Mouse (Mus musculus): ENCODE data around the gene Inhbc. TPM values are rescaled to one million over a fixed set of nuclear protein-coding genes. Genes with fewer than 3 reads are reported as not detected.
"Not testable (repeated sequence)": the region's sequence is repeated elsewhere in the genome, so short reads cannot be mapped to it uniquely, and the experiment has no call there.

Inhbc gene
- polyA plus RNA-seq, 1 experiment from 2014 or later, result not detected

DNA sequence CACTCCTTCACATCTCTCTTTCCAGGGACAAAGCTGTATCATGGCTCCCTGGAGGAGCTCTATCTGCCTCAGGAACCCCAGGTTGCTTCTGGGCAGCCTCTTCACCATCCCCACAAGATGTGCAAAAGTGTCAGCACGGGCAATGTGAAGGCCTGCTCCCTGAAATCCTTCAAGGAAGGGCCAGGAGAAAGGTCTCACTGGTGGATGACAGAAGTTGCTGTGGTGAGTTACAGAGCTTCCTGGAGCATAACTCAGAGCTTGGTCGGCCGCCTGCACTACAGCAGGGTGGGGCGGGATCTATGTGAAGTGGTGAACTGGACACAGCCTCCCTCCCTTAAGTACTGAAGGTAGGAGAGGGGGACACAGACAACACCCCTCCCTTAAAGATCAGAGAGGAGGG, 47.6 kb downstream of the Inhbc start:
- 75% methylated on average over 4 of the region's 4 CpGs for WGBS
- Histone ChIP-seq H3K4me2 (ENCODE audit: low read depth, low read length) (no peak overlapping the region; the same call in 1 of the 2 replicates), H3K9me3 (replicated peaks; ENCODE audit: control insufficient read depth, low read length) (no peaks in the 10 kb centered on the region), H3K27ac (replicated peaks; ENCODE audit: low read depth, low read length) (no peak overlapping the region), H3K36me3 (replicated peaks; ENCODE audit: control insufficient read depth, insufficient read depth, low read depth, low read length) (no peaks in the 10 kb centered on the region), H3K4me1 (ENCODE audit: control insufficient read depth, insufficient read depth, low read length) (peaks cover 6% of the 10 kb centered on the region), H3K4me3 (ENCODE audit: low read depth, low read length) (no peak overlapping the region), H3K9ac (replicated peaks; ENCODE audit: low read length) (no peak overlapping the region), H3K27me3 (ENCODE audit: control insufficient read depth, insufficient read depth, low read length) (peaks cover 20% of the 10 kb centered on the region)
- DNase-seq (ENCODE audit: low spot score) (no peak), ATAC-seq (replicated peaks; ENCODE audit: insufficient number of reproducible peaks, low FRiP score, low TSS enrichment, low read depth) (no peak)

DNA sequence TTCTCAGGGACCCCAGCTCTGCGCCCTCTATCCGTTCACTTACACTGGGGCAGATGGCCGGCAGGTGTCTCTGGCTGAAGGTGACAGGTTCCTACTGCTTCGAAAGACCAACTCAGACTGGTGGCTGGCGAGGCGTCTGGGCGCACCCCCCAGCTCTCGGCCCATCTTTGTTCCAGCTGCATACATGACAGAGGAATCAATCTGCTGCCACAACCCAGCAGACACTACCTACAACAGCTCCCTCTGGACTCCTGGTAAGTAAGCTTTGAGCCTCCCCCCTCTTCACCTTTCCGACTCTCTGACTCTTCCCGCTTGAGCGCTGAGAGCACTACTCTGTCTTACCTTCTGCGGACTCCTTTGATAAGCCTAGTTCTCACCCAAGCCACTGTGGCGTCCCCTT, 48.1 kb downstream of the Inhbc start:
- DNase-seq (ENCODE audit: low spot score), result no peak
- WGBS, result 64% methylated on average over 13 of the region's 13 CpGs
- no peak overlapping the region for H3K27ac ChIP-seq (replicated peaks; ENCODE audit: low read depth, low read length)

GRCm38 (mm10) chr10:127321621-127322020, 48.6 kb downstream of the Inhbc start, which contains the start of gene Arhgap9:
TSS of gene Arhgap9 (plus strand) at chr10:127321964.
- H3K27me3 ChIP-seq (ENCODE audit: control insufficient read depth, insufficient read depth, low read length), result peaks cover 11% of the 10 kb centered on the region
- H3K27ac ChIP-seq (replicated peaks; ENCODE audit: low read depth, low read length), result no peak within 1 kb of the TSS
- ATAC-seq (replicated peaks; ENCODE audit: insufficient number of reproducible peaks, low FRiP score, low TSS enrichment, low read depth), result no peak

More for the DNA sequence above, 48.1 kb downstream of the Inhbc start:
- H3K9me3 ChIP-seq (replicated peaks; ENCODE audit: control insufficient read depth, low read length), result no peaks in the 10 kb centered on the region
- H3K36me3 ChIP-seq (replicated peaks; ENCODE audit: control insufficient read depth, insufficient read depth, low read depth, low read length), result no peaks in the 10 kb centered on the region
- H3K4me1 ChIP-seq (ENCODE audit: control insufficient read depth, insufficient read depth, low read length), result peaks cover 6% of the 10 kb centered on the region
- H3K4me2 ChIP-seq (ENCODE audit: low read depth, low read length), result no peak overlapping the region; the same call in 1 of the 2 replicates
- ATAC-seq (replicated peaks; ENCODE audit: insufficient number of reproducible peaks, low FRiP score, low TSS enrichment, low read depth), result no peak
- H3K4me3 ChIP-seq (ENCODE audit: low read depth, low read length), result no peak overlapping the region
- H3K9ac ChIP-seq (replicated peaks; ENCODE audit: low read length), result no peak overlapping the region
- peaks cover 15% of the 10 kb centered on the region for H3K27me3 ChIP-seq (ENCODE audit: control insufficient read depth, insufficient read depth, low read length)

DNA sequence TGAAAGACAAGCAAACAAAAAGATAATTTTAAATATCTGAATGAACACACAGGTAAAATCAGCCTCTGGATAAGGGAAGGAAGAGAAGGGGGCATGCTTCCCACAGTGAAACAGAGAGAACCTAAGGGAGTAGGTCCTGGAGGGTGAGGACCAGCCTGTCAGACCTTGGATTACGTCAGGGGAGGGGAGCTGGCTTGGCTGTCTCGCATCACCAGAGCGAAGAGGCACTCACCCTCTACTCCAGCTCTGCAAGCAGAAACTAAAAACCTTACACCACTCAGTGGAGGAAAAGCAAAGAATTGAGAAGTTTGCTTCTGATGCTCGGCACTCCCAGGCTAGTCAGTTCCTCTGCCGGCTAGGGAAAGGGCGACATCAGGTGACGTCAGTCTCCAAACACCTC, 50.3 kb downstream of the Inhbc start:
- WGBS, result 75% methylated on average over 7 of the region's 7 CpGs
- no peaks in the 10 kb centered on the region for H3K9me3 ChIP-seq (replicated peaks; ENCODE audit: control insufficient read depth, low read length)
- H3K4me3 ChIP-seq (ENCODE audit: low read depth, low read length), result no peak overlapping the region
- no peak overlapping the region for H3K27ac ChIP-seq (replicated peaks; ENCODE audit: low read depth, low read length)
- DNase-seq (ENCODE audit: low spot score) (no peak), ATAC-seq (replicated peaks; ENCODE audit: insufficient number of reproducible peaks, low FRiP score, low TSS enrichment, low read depth) (no peak)
- no peaks in the 10 kb centered on the region for H3K4me1 ChIP-seq (ENCODE audit: control insufficient read depth, insufficient read depth, low read length)
- H3K27me3 ChIP-seq (ENCODE audit: control insufficient read depth, insufficient read depth, low read length), result no peaks in the 10 kb centered on the region
- no peak overlapping the region for H3K4me2 ChIP-seq (ENCODE audit: low read depth, low read length)
- no peaks in the 10 kb centered on the region for H3K36me3 ChIP-seq (replicated peaks; ENCODE audit: control insufficient read depth, insufficient read depth, low read depth, low read length)
- no peak overlapping the region for H3K9ac ChIP-seq (replicated peaks; ENCODE audit: low read length)

More at GRCm38 (mm10) chr10:127321621-127322020, 48.6 kb downstream of the Inhbc start, which contains the start of gene Arhgap9:
- DNase-seq (ENCODE audit: low spot score), result no peak
- Histone ChIP-seq H3K4me3 (ENCODE audit: low read depth, low read length) (no peak within 1 kb of the TSS), H3K4me2 (ENCODE audit: low read depth, low read length) (no peak within 1 kb of the TSS; the same call in 1 of the 2 replicates), H3K9ac (replicated peaks; ENCODE audit: low read length) (no peak within 1 kb of the TSS), H3K36me3 (replicated peaks; ENCODE audit: control insufficient read depth, insufficient read depth, low read depth, low read length) (no peaks in the 10 kb centered on the region), H3K4me1 (ENCODE audit: control insufficient read depth, insufficient read depth, low read length) (peaks cover 6% of the 10 kb centered on the region), H3K9me3 (replicated peaks; ENCODE audit: control insufficient read depth, low read length) (no peaks in the 10 kb centered on the region)
- WGBS, result 72% methylated on average over 3 of the region's 3 CpGs

DNA sequence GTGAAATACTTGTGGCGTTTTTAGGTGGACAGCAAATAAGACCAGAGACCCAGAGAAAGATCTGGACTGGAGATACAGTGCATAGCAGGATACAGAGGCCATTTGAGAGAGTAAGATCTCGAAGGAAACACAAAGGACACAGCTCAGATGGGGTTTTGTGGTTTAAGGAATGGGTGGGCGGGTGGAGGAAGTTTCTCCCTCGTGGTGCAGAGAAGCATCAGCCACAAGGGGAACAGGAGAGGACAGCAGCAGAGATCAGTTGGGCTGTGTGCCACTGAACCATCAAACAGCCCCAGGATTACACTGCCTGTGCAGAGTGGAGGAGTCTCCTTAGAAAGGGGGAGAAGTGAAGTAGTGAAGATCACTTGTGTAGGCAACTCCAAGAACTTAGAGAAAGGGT, 52.2 kb downstream of the Inhbc start:
- H3K9ac ChIP-seq (replicated peaks; ENCODE audit: low read length), result no peak overlapping the region
- no peak overlapping the region for H3K4me2 ChIP-seq (ENCODE audit: low read depth, low read length)
- 41% methylated on average over 4 of the region's 4 CpGs for WGBS
- H3K36me3 ChIP-seq (replicated peaks; ENCODE audit: control insufficient read depth, insufficient read depth, low read depth, low read length), result no peaks in the 10 kb centered on the region
- no peak for ATAC-seq (replicated peaks; ENCODE audit: insufficient number of reproducible peaks, low FRiP score, low TSS enrichment, low read depth)
- no peaks in the 10 kb centered on the region for H3K9me3 ChIP-seq (replicated peaks; ENCODE audit: control insufficient read depth, low read length)
- H3K27me3 ChIP-seq (ENCODE audit: control insufficient read depth, insufficient read depth, low read length), result no peaks in the 10 kb centered on the region
- DNase-seq (ENCODE audit: low spot score), result no peak
- H3K4me3 ChIP-seq (ENCODE audit: low read depth, low read length), result no peak overlapping the region
- no peak overlapping the region for H3K27ac ChIP-seq (replicated peaks; ENCODE audit: low read depth, low read length)
- H3K4me1 ChIP-seq (ENCODE audit: control insufficient read depth, insufficient read depth, low read length), result no peaks in the 10 kb centered on the region

DNA sequence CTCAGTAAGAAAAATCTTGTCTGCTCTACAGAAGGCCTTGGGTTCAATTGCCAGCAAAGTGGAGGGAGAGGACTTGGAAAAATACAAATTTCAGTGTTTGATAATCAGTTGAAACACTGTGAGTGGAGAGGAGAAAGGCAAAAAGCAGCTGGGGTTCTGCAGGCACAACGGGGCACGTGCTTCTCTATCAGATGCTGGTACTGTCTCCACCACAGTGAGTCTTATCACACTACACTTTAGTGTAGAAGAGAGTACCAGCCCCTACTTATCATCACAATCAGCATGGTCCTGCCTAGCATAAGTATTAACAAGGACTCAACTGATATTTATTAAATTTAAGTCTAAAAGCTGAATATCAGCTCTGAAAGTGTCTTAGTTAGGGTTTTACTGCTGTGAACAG, 53.0 kb downstream of the Inhbc start:
- Histone ChIP-seq H3K9ac (replicated peaks; ENCODE audit: low read length) (no peak overlapping the region), H3K27me3 (ENCODE audit: control insufficient read depth, insufficient read depth, low read length) (no peaks in the 10 kb centered on the region), H3K4me3 (ENCODE audit: low read depth, low read length) (no peak overlapping the region), H3K9me3 (replicated peaks; ENCODE audit: control insufficient read depth, low read length) (no peaks in the 10 kb centered on the region), H3K36me3 (replicated peaks; ENCODE audit: control insufficient read depth, insufficient read depth, low read depth, low read length) (no peaks in the 10 kb centered on the region), H3K4me1 (ENCODE audit: control insufficient read depth, insufficient read depth, low read length) (no peaks in the 10 kb centered on the region), H3K4me2 (ENCODE audit: low read depth, low read length) (no peak overlapping the region), H3K27ac (replicated peaks; ENCODE audit: low read depth, low read length) (no peak overlapping the region)
- WGBS, result 70% methylated on average over 2 of the region's 2 CpGs
- DNase-seq (ENCODE audit: low spot score) (no peak), ATAC-seq (replicated peaks; ENCODE audit: insufficient number of reproducible peaks, low FRiP score, low TSS enrichment, low read depth) (no peak)

- H3K36me3 ChIP-seq (replicated peaks; ENCODE audit: control insufficient read depth, insufficient read depth, low read depth, low read length); ATAC-seq (replicated peaks; ENCODE audit: insufficient number of reproducible peaks, low FRiP score, low TSS enrichment, low read depth); DNase-seq (ENCODE audit: low spot score); H3K4me2 ChIP-seq (ENCODE audit: low read depth, low read length); H3K27me3 ChIP-seq (ENCODE audit: control insufficient read depth, insufficient read depth, low read length); H3K9ac ChIP-seq (replicated peaks; ENCODE audit: low read length); H3K4me1 ChIP-seq (ENCODE audit: control insufficient read depth, insufficient read depth, low read length); H3K27ac ChIP-seq (replicated peaks; ENCODE audit: low read depth, low read length); H3K4me3 ChIP-seq (ENCODE audit: low read depth, low read length); H3K9me3 ChIP-seq (replicated peaks; ENCODE audit: control insufficient read depth, low read length): not testable (repeated sequence)
- WGBS, result 76% methylated on average over 1 of the region's 1 CpGs
These were observed 55.3 kb downstream of the Inhbc start for GRCm38 (mm10) chr10:127314950-127315349.

GRCm38 (mm10) chr10:127313516-127313915, 56.7 kb downstream of the Inhbc start:
- not testable (repeated sequence) for DNase-seq (ENCODE audit: low spot score); H3K36me3 ChIP-seq (replicated peaks; ENCODE audit: control insufficient read depth, insufficient read depth, low read depth, low read length); H3K4me1 ChIP-seq (ENCODE audit: control insufficient read depth, insufficient read depth, low read length); H3K27ac ChIP-seq (replicated peaks; ENCODE audit: low read depth, low read length); H3K4me2 ChIP-seq (ENCODE audit: low read depth, low read length); H3K9me3 ChIP-seq (replicated peaks; ENCODE audit: control insufficient read depth, low read length); H3K9ac ChIP-seq (replicated peaks; ENCODE audit: low read length); ATAC-seq (replicated peaks; ENCODE audit: insufficient number of reproducible peaks, low FRiP score, low TSS enrichment, low read depth); H3K27me3 ChIP-seq (ENCODE audit: control insufficient read depth, insufficient read depth, low read length); H3K4me3 ChIP-seq (ENCODE audit: low read depth, low read length)
- WGBS, result 91% methylated on average over 5 of the region's 5 CpGs
